Mouse (Mus musculus) C2C12 (cell line): ENCODE measurements at regions not wholly inside any gene's neighbourhood (a gene's known extent, or its start where the extent isn't known, plus 50 kb on each side); places are given as distances from the start of the nearest gene placed in this dataset.

Experiments
- H3K27me3 ChIP-seq: one replicate; pipeline ENCODE4 v1.6.1; 2011; ENCODE audit not compliant: control insufficient read depth, insufficient read depth, insufficient read length
- H3K36me3 ChIP-seq: one replicate; pipeline ENCODE4 v1.6.1; 2011; ENCODE audit not compliant: control insufficient read depth, insufficient read depth
- H3K4me3 ChIP-seq: one replicate; pipeline ENCODE4 v1.5.1; 2011; ENCODE audit warnings: mild to moderate bottlenecking, control low read depth; ENCODE audit not compliant: poor library complexity, insufficient read depth, severe bottlenecking
- H3K79me2 ChIP-seq: one replicate; pipeline ENCODE4 v1.6.1; 2011; ENCODE audit not compliant: control insufficient read depth, insufficient read depth
- H3K79me3 ChIP-seq: one replicate; pipeline ENCODE4 v1.6.1; 2011; ENCODE audit warnings: low read depth, control low read depth
- H3ac ChIP-seq: one replicate; pipeline ENCODE3; 2011; ENCODE audit warnings: low read depth; ENCODE audit not compliant: control insufficient read depth, insufficient read length
- CEBPB ChIP-seq: IDR thresholded peaks from one replicate; pipeline ENCODE4 v1.6.1; 2011; ENCODE audit warnings: low read depth, mild to moderate bottlenecking, control low read depth, moderate library complexity
- CTCF ChIP-seq: IDR thresholded peaks from one replicate; pipeline ENCODE4 v1.5.1; 2011; ENCODE audit not compliant: control insufficient read depth, insufficient read depth, insufficient read length
- FOSL1 ChIP-seq: IDR thresholded peaks from one replicate; pipeline ENCODE4 v1.8.0; 2011; ENCODE audit warnings: mild to moderate bottlenecking, low read length; ENCODE audit not compliant: poor library complexity, insufficient read depth, severe bottlenecking
- MAX ChIP-seq: IDR thresholded peaks from one replicate; pipeline ENCODE4 v1.6.1; 2011; ENCODE audit warnings: mild to moderate bottlenecking, control low read depth
- MYOD1 ChIP-seq: IDR thresholded peaks from one replicate; pipeline ENCODE4 v1.6.1; 2011; ENCODE audit warnings: low read depth; ENCODE audit not compliant: control insufficient read depth, insufficient read length
- MYOG ChIP-seq: IDR thresholded peaks from one replicate; pipeline ENCODE4 v1.6.1; 2011; ENCODE audit not compliant: control insufficient read depth, insufficient read length; ENCODE audit errors: extremely low read depth
- USF1 ChIP-seq: IDR thresholded peaks from one replicate; pipeline ENCODE4 v1.6.1; 2011; ENCODE audit warnings: low read depth, mild to moderate bottlenecking, control low read depth, moderate library complexity

GRCm38 (mm10) chr3:38684247-38684991 lies 199.8 kb upstream of the Ankrd50 start:
- Histone ChIP-seq H3K79me3 (no peaks in the 10 kb centered on the region), H3ac (no peak overlapping the region), H3K79me2 (no peaks in the 10 kb centered on the region), H3K27me3 (no peaks in the 10 kb centered on the region), H3K36me3 (no peaks in the 10 kb centered on the region), H3K4me3 (no peak overlapping the region)
- no peak for TF ChIP-seq FOSL1
- no peak for TF ChIP-seq USF1
- TF ChIP-seq MAX = no peak

GRCm38 (mm10) chr3:38663670-38664494 lies 179.2 kb upstream of the Ankrd50 start:
- H3K27me3 ChIP-seq = no peaks in the 10 kb centered on the region
- no peak overlapping the region for H3K4me3 ChIP-seq
- H3K36me3 ChIP-seq = no peaks in the 10 kb centered on the region
- TF ChIP-seq CTCF (no peak), MYOD1 (no peak), CEBPB (no peak), USF1 (no peak), FOSL1 (no peak), MYOG (no peak)
- H3K79me2 ChIP-seq = no peaks in the 10 kb centered on the region
- H3ac ChIP-seq = no peak overlapping the region
- H3K79me3 ChIP-seq = no peaks in the 10 kb centered on the region

GRCm38 (mm10) chr3:38663023-38663422 lies 178.4 kb upstream of the Ankrd50 start:
- H3K4me3 ChIP-seq = no peak overlapping the region
- H3K79me2 ChIP-seq = no peaks in the 10 kb centered on the region
- H3K36me3 ChIP-seq = no peaks in the 10 kb centered on the region
- no peaks in the 10 kb centered on the region for H3K27me3 ChIP-seq
- no peak for TF ChIP-seq MAX
- TF ChIP-seq FOSL1 = no peak
- TF ChIP-seq MYOG = no peak
- no peak for TF ChIP-seq CTCF
- TF ChIP-seq USF1 = no peak
- TF ChIP-seq MYOD1 = no peak
- no peak for TF ChIP-seq CEBPB
- H3K79me3 ChIP-seq = no peaks in the 10 kb centered on the region
- H3ac ChIP-seq = no peak overlapping the region

- H3K79me2 ChIP-seq = no peaks in the 10 kb centered on the region
- TF ChIP-seq CTCF (no peak), MYOG (no peak), MYOD1 (no peak), CEBPB (no peak), USF1 (no peak), FOSL1 (no peak), MAX (no peak)
- no peak overlapping the region for H3ac ChIP-seq
- H3K36me3 ChIP-seq = no peaks in the 10 kb centered on the region
- no peaks in the 10 kb centered on the region for H3K27me3 ChIP-seq
- H3K79me3 ChIP-seq = no peaks in the 10 kb centered on the region
- H3K4me3 ChIP-seq = no peak overlapping the region
These were observed 172.1 kb upstream of the Ankrd50 start for GRCm38 (mm10) chr3:38656790-38657189.

GRCm38 (mm10) chr3:38653928-38654327 lies 169.3 kb upstream of the Ankrd50 start:
- Histone ChIP-seq H3K4me3 (no peak overlapping the region), H3K79me2 (no peaks in the 10 kb centered on the region), H3K79me3 (no peaks in the 10 kb centered on the region), H3K36me3 (no peaks in the 10 kb centered on the region), H3K27me3 (no peaks in the 10 kb centered on the region), H3ac (no peak overlapping the region)
- TF ChIP-seq MYOD1 = no peak
- no peak for TF ChIP-seq CEBPB
- no peak for TF ChIP-seq FOSL1
- no peak for TF ChIP-seq USF1
- no peak for TF ChIP-seq CTCF
- TF ChIP-seq MYOG = no peak
- no peak for TF ChIP-seq MAX
